Mouse (Mus musculus) gastrocnemius, adult 8-10 months (tissue): Measurements from ENCODE around the gene Smc4. TPM values are rescaled to one million over a fixed set of nuclear protein-coding genes. Genes with fewer than 3 reads are reported as not detected.

ENCODE experiments used
- microRNA-seq: library from miRNA; unstranded; fragments of <30 nt; microRNA quantifications from one replicate; pipeline ENCODE4 v1.2.0, GENCODE M21; 2022
- total RNA-seq, 4 experiments: library from RNA; stranded (reverse); gene quantifications; 2 replicates each; pipeline ENCODE4 v1.2.4; 2022

The Smc4 gene
- total RNA-seq, 4 experiments from 2014 or later = 3.6 to 4.7 (median 4.2) TPM

Small RNA genes lying within 50 kb of the gene (microRNA-seq; reads per million reads assigned to microRNA genes)
- gene Mir15b = 229 reads per million, percentile 64 among the genes with 10 or more reads in this experiment
- 162 reads per million, percentile 57 among the genes with 10 or more reads in this experiment for gene Mir16-2

Other genes starting within 250 kb of the Smc4 start
- gene 1110032F04Rik, start 135.2 kb upstream of the Smc4 start, total RNA-seq = not detected
- gene Ift80, start 168 bp upstream of the Smc4 start, total RNA-seq = 1 to 10 TPM; 2.1 to 4.3 (median 3.4) TPM
- under 1 TPM; 0.17 to 0.36 (median 0.24) TPM for gene Trim59, start 40.0 kb downstream of the Smc4 start, total RNA-seq
- 100 to 1,000 TPM; 121 to 151 (median 135) TPM for gene Kpna4, start 122.4 kb downstream of the Smc4 start, total RNA-seq
- not detected for gene Arl14, start 217.7 kb downstream of the Smc4 start, total RNA-seq